Mouse (Mus musculus) limb, embryonic 13.5 days (tissue): Measurements from ENCODE around the gene Gapt. TPM values are rescaled to one million over a fixed set of nuclear protein-coding genes. Genes with fewer than 3 reads are reported as not detected.
"Not testable (repeated sequence)": the region's sequence is repeated elsewhere in the genome, so short reads cannot be mapped to it uniquely, and the experiment has no call there.

ENCODE experiments used
- ATAC-seq: fragments of 200-750 bp; cut with Nextera tagmentation; 2 replicates; pipeline ENCODE4 v1.8.0; 2017; ENCODE audit warnings: low read depth, moderate number of reproducible peaks, moderate TSS enrichment; ENCODE audit not compliant: low FRiP score
- H3K27ac ChIP-seq: fragments of 300-500 bp; sonication (generic); 2 replicates; pipeline ENCODE4 v1.5.1; 2015; ENCODE audit warnings: inconsistent platforms, mild to moderate bottlenecking, moderate library complexity
- H3K27me3 ChIP-seq: fragments of 300-500 bp; sonication (generic); 2 replicates; pipeline ENCODE4 v1.6.1; 2015; ENCODE audit warnings: mild to moderate bottlenecking, inconsistent platforms
- H3K36me3 ChIP-seq: fragments of 300-500 bp; sonication (generic); 2 replicates; pipeline ENCODE4 v1.6.1; 2015; ENCODE audit warnings: inconsistent platforms, mild to moderate bottlenecking, moderate library complexity
- H3K4me1 ChIP-seq: fragments of 300-500 bp; sonication (generic); 2 replicates; pipeline ENCODE4 v1.6.1; 2015; ENCODE audit warnings: inconsistent platforms
- H3K4me2 ChIP-seq: fragments of 300-500 bp; sonication (generic); replicated peaks from 2 replicates; pipeline ENCODE4 v1.6.1; 2015; ENCODE audit warnings: inconsistent platforms, mild to moderate bottlenecking, moderate library complexity
- H3K4me3 ChIP-seq: fragments of 300-500 bp; sonication (generic); 2 replicates; pipeline ENCODE4 v1.5.1; 2015; ENCODE audit warnings: moderate library complexity, mild to moderate bottlenecking, inconsistent platforms
- H3K9ac ChIP-seq: fragments of 300-500 bp; sonication (generic); 2 replicates; pipeline ENCODE4 v1.6.1; 2015; ENCODE audit warnings: mild to moderate bottlenecking, inconsistent platforms
- H3K9me3 ChIP-seq: fragments of 300-500 bp; sonication (generic); 2 replicates; pipeline ENCODE4 v1.6.1; 2016; ENCODE audit warnings: inconsistent platforms
- WGBS: fragments of 180-500 bp; shearing (Covaris S2); methylation state at CpG from one replicate; pipeline ENCODE4 v1.1.7; 2015; 5-methylcytosine and 5-hydroxymethylcytosine counted together
- polyA plus RNA-seq: library from polyadenylated mRNA; unstranded; fragments of >200 nt; fragmentation: Nextera tagmentation; extraction: Ambion mirVana; gene quantifications from 2 replicates; pipeline ENCODE4 v1.2.1, GENCODE M21; 2015

Gapt gene
- polyA plus RNA-seq, 1 experiment from 2014 or later = 0.11 TPM

GRCm38 (mm10) chr13:110392631-110393030, 35.6 kb upstream of the Gapt start:
- Histone ChIP-seq H3K9ac (no peak overlapping the region), H3K27ac (no peak overlapping the region), H3K4me1 (peaks cover 11% of the 10 kb centered on the region), H3K9me3 (peaks cover 8% of the 10 kb centered on the region), H3K27me3 (no peaks in the 10 kb centered on the region), H3K36me3 (peaks cover 6% of the 10 kb centered on the region), H3K4me2 (no peak overlapping the region), H3K4me3 (no peak overlapping the region)
- no peak for ATAC-seq
- WGBS = 37% methylated on average over 3 of the region's 3 CpGs

- 17% methylated on average over 8 of the region's 8 CpGs for WGBS
- Histone ChIP-seq H3K9ac (no peak overlapping the region), H3K4me1 (peaks cover 9% of the 10 kb centered on the region; the same call in 1 of the 2 replicates), H3K4me2 (no peak overlapping the region), H3K36me3 (peaks cover 2% of the 10 kb centered on the region; the same call in 1 of the 2 replicates), H3K27ac (no peak overlapping the region), H3K4me3 (no peak overlapping the region), H3K9me3 (peaks cover 8% of the 10 kb centered on the region), H3K27me3 (no peaks in the 10 kb centered on the region)
- ATAC-seq = no peak
Measured at GRCm38 (mm10) chr13:110392210-110392609, 35.2 kb upstream of the Gapt start.

DNA sequence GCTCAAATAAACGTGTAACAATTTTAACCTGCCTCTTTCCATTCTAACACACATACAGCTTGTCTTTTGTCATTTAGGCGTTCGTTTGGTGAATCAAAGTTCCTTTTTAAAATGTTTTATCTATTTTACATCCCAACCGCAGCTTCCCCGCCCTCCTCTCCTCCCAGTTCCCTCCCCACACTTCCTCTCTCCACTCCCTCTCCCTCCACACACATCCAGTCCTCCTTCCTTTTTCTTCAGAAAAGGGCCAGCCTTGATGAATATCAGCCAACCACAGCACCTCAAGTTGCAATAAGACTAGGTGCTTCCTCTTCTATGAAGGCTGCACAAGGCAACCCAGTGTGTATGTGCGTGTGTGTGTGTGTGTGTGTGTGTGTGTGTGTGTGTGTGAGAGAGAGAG, 27.5 kb upstream of the Gapt start:
- H3K4me2 ChIP-seq = no peak overlapping the region
- no peak overlapping the region for H3K4me3 ChIP-seq
- ATAC-seq = no peak
- no peaks in the 10 kb centered on the region for H3K36me3 ChIP-seq
- 74% methylated on average over 6 of the region's 6 CpGs for WGBS
- H3K4me1 ChIP-seq = no peaks in the 10 kb centered on the region
- H3K9ac ChIP-seq = no peak overlapping the region
- peaks cover 3% of the 10 kb centered on the region for H3K9me3 ChIP-seq
- no peaks in the 10 kb centered on the region for H3K27me3 ChIP-seq
- no peak overlapping the region for H3K27ac ChIP-seq

DNA sequence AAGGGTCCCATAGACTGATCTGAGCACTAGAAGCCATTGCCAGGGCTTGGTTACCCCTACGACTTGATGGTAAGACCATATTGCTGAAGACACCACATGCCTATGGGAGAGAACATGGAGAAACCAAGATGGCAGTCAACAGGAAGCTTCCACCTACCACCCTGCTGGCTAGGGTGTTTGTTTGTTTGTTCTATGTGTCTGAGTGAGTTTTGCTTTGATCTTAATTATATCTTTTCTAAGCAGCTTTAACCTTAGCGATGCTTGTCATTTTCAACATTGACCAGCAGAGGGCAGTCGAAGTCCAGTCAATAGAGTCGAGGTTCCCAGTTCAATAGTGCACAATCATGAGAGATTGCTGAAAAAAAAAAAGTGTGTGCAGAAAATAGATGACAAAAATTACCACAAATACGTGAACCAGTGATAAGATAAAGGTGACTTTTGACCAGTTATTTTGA, 25.5 kb upstream of the Gapt start:
- Histone ChIP-seq H3K27ac (no peak overlapping the region), H3K36me3 (no peaks in the 10 kb centered on the region), H3K9ac (no peak overlapping the region), H3K27me3 (no peaks in the 10 kb centered on the region), H3K4me3 (no peak overlapping the region), H3K4me2 (no peak overlapping the region), H3K9me3 (no peaks in the 10 kb centered on the region), H3K4me1 (no peaks in the 10 kb centered on the region)
- WGBS = 21% methylated on average over 5 of the region's 5 CpGs
- 0 out of 2 replicates have a peak, but pooled peaks have one; percentile 40 for ATAC-seq

DNA sequence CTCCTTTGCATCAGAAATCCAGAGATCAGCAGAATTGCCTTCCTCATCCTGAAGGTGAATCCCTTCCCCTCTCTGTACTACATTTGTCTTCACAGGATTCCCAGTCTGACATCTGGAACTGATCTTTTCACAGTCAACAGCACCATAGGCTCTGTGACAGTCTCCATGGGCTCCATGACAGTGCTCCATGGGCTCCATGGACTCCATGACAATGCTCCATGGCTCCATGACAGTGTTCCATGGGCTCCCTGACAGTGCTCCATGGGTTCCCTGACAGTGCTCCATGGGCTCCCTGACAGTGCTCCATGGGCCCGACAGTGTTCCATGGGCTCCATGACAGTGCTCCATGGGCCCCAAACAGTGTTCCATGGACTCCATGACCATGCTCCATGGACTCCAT, 12.7 kb upstream of the Gapt start:
- H3K9ac ChIP-seq = no peak overlapping the region
- no peak overlapping the region for H3K4me2 ChIP-seq
- no peaks in the 10 kb centered on the region for H3K36me3 ChIP-seq
- no peak overlapping the region for H3K4me3 ChIP-seq
- H3K4me1 ChIP-seq = no peaks in the 10 kb centered on the region
- H3K27ac ChIP-seq = no peak overlapping the region
- 100% methylated on average over 1 of the region's 1 CpGs for WGBS
- no peaks in the 10 kb centered on the region for H3K27me3 ChIP-seq
- no peaks in the 10 kb centered on the region for H3K9me3 ChIP-seq
- no peak for ATAC-seq

GRCm38 (mm10) chr13:110368556-110369040, 11.6 kb upstream of the Gapt start:
- not testable (repeated sequence) for H3K27me3 ChIP-seq, H3K36me3 ChIP-seq, H3K27ac ChIP-seq, H3K9me3 ChIP-seq, H3K4me3 ChIP-seq, ATAC-seq, H3K4me1 ChIP-seq, H3K9ac ChIP-seq, H3K4me2 ChIP-seq
- 60% methylated on average over 6 of the region's 6 CpGs for WGBS

GRCm38 (mm10) chr13:110367961-110368555, 11.1 kb upstream of the Gapt start:
- H3K9ac ChIP-seq = no peak overlapping the region
- no peaks in the 10 kb centered on the region for H3K9me3 ChIP-seq
- H3K27ac ChIP-seq = no peak overlapping the region
- no peaks in the 10 kb centered on the region for H3K36me3 ChIP-seq
- H3K4me2 ChIP-seq = no peak overlapping the region
- no peaks in the 10 kb centered on the region for H3K4me1 ChIP-seq
- H3K27me3 ChIP-seq = no peaks in the 10 kb centered on the region
- ATAC-seq = no peak
- WGBS = 88% methylated on average over 3 of the region's 3 CpGs
- no peak overlapping the region for H3K4me3 ChIP-seq

- H3K4me3 ChIP-seq = no peak overlapping the region
- H3K9me3 ChIP-seq = no peaks in the 10 kb centered on the region
- no peak overlapping the region for H3K9ac ChIP-seq
- H3K36me3 ChIP-seq = no peaks in the 10 kb centered on the region
- H3K27me3 ChIP-seq = no peaks in the 10 kb centered on the region
- H3K4me2 ChIP-seq = no peak overlapping the region
- WGBS = 79% methylated on average over 3 of the region's 3 CpGs
- no peaks in the 10 kb centered on the region for H3K4me1 ChIP-seq
- no peak for ATAC-seq
- H3K27ac ChIP-seq = no peak overlapping the region
Measured at GRCm38 (mm10) chr13:110366477-110366876, 9.5 kb upstream of the Gapt start.

DNA sequence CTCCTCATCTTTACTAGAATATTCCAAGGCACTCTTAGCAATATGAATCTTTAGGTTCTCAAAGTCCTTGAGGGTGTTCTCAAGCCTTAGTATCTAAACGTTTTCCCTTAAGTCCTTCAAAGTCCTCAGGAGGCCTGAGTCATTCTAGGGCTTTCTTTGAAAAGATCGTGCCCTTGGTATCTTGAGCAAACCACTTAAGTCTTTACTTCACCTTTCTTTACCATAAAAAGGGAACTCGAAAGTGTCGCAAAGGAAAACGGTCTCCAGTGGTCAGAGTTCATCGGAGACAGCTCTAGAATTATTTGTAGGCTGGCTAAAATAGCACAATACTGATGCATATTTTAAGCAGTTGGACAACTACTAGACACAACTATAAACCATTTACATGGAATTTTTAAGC, 6.7 kb upstream of the Gapt start:
- H3K9ac ChIP-seq = no peak overlapping the region
- H3K4me1 ChIP-seq = no peaks in the 10 kb centered on the region
- 79% methylated on average over 6 of the region's 6 CpGs for WGBS
- ATAC-seq = no peak
- H3K36me3 ChIP-seq = no peaks in the 10 kb centered on the region
- no peak overlapping the region for H3K27ac ChIP-seq
- no peak overlapping the region for H3K4me2 ChIP-seq
- no peaks in the 10 kb centered on the region for H3K9me3 ChIP-seq
- H3K4me3 ChIP-seq = no peak overlapping the region
- H3K27me3 ChIP-seq = no peaks in the 10 kb centered on the region

GRCm38 (mm10) chr13:110351051-110351450, 5.9 kb downstream of the Gapt start:
- no peak for ATAC-seq

GRCm38 (mm10) chr13:110346707-110347106, 10.3 kb downstream of the Gapt start:
- ATAC-seq = no peak
- Histone ChIP-seq H3K9ac (no peak overlapping the region), H3K4me3 (no peak overlapping the region), H3K4me2 (no peak overlapping the region), H3K27ac (no peak overlapping the region), H3K36me3 (no peaks in the 10 kb centered on the region), H3K27me3 (no peaks in the 10 kb centered on the region), H3K9me3 (no peaks in the 10 kb centered on the region), H3K4me1 (0 out of 2 replicates have a peak, but pooled peaks cover 4% of the 10 kb centered on the region)
- WGBS = 30% methylated on average over 7 of the region's 7 CpGs

More at GRCm38 (mm10) chr13:110351051-110351450, 5.9 kb downstream of the Gapt start:
- Histone ChIP-seq H3K4me2 (no peak overlapping the region), H3K27me3 (no peaks in the 10 kb centered on the region), H3K4me1 (0 out of 2 replicates have a peak, but pooled peaks cover 4% of the 10 kb centered on the region), H3K27ac (no peak overlapping the region), H3K9ac (no peak overlapping the region), H3K36me3 (no peaks in the 10 kb centered on the region), H3K4me3 (no peak overlapping the region), H3K9me3 (no peaks in the 10 kb centered on the region)
- 74% methylated on average over 6 of the region's 6 CpGs for WGBS

DNA sequence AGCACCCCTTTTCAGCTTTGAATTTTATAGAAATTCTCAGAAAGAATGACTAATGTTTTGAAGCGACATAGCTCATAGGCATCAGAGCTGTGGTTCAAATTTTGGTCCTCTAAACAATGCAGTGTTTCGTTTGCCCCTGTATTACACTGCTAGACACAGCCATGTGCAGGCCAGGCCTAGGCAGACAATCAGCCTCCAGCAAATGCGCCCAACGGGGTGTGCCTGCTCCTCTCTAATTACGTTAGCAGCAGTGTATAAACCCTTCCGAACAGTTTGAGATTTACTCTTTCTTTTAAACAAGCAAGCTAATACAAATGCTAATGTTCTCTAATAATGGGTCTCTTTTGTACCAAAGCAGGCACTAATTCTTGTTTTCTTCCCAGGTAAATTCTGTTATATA, 14.4 kb downstream of the Gapt start:
- H3K9me3 ChIP-seq = no peaks in the 10 kb centered on the region
- WGBS = 58% methylated on average over 6 of the region's 6 CpGs
- H3K4me1 ChIP-seq = 0 out of 2 replicates have a peak, but pooled peaks cover 4% of the 10 kb centered on the region
- H3K27me3 ChIP-seq = no peaks in the 10 kb centered on the region
- no peak for ATAC-seq
- H3K4me3 ChIP-seq = no peak overlapping the region
- no peak overlapping the region for H3K27ac ChIP-seq
- H3K9ac ChIP-seq = no peak overlapping the region
- H3K4me2 ChIP-seq = no peak overlapping the region
- H3K36me3 ChIP-seq = no peaks in the 10 kb centered on the region
